13 mouse cellular contexts compared by ENCODE assay signal in genomic region chr14:56530788-56531187, GRCm38 (mm10).
"Had no signal": no experiment of that assay in that cellular context is flagged by ENCODE, and none has a peak within 500 bp of the region (broad histone marks: within the 10 kb centered on the region; RNA-seq: fewer than 3 reads in every experiment).

No protein-coding gene starts in this region.

- H3K4me1 ChIP-seq: limb, embryonic 10.5 days; liver, embryonic 15.5 days; neural tube, embryonic 13.5 days had no signal

- H3K4me3 ChIP-seq: limb, embryonic 10.5 days; liver, embryonic 15.5 days; megakaryocyte, embryonic 14.5 days; neural tube, embryonic 13.5 days had no signal

- H3K9me3 ChIP-seq: limb, embryonic 10.5 days; liver, embryonic 15.5 days; megakaryocyte, embryonic 14.5 days; neural tube, embryonic 13.5 days had no signal

- H3K27me3 ChIP-seq: liver, embryonic 15.5 days; megakaryocyte, embryonic 14.5 days; neural tube, embryonic 13.5 days had no signal

- H3K9ac ChIP-seq: liver, embryonic 15.5 days; neural tube, embryonic 13.5 days had no signal

- H3K27ac ChIP-seq: kidney, postnatal 0 days; limb, embryonic 10.5 days; liver, embryonic 15.5 days; macrophage; neural tube, embryonic 13.5 days had no signal

- DNase-seq: lung, adult 2 months; right cerebral cortex, postnatal 14 days; thymus, postnatal 36 days had no signal

- H3K4me2 ChIP-seq: liver, embryonic 11.5 days; liver, embryonic 15.5 days; midbrain, embryonic 11.5 days; neural tube, embryonic 13.5 days had no signal

- ATAC-seq: lung, postnatal 0 days; midbrain, embryonic 16.5 days had no signal
